Mouse (Mus musculus): Measurements from ENCODE around the gene Nom1.

The Nom1 gene

GRCm38 (mm10) chr5:29471396-29471795, 36.9 kb downstream of the Nom1 start:
- DNase-seq, result no peak

- no peak for DNase-seq
Measured at GRCm38 (mm10) chr5:29471855-29472665, 37.6 kb downstream of the Nom1 start.

GRCm38 (mm10) chr5:29473551-29474245, 39.2 kb downstream of the Nom1 start:
- DNase-seq, result no peak

GRCm38 (mm10) chr5:29474246-29474960, 39.9 kb downstream of the Nom1 start:
- DNase-seq, result no peak

GRCm38 (mm10) chr5:29475041-29475440, 40.6 kb downstream of the Nom1 start:
- DNase-seq, result no peak

- DNase-seq, result no peak
Measured at GRCm38 (mm10) chr5:29475556-29475955, 41.1 kb downstream of the Nom1 start.

- DNase-seq, result no peak
Measured at GRCm38 (mm10) chr5:29476021-29476420, 41.6 kb downstream of the Nom1 start.

- DNase-seq, result no peak
Measured at GRCm38 (mm10) chr5:29477474-29478207, 43.2 kb downstream of the Nom1 start.

GRCm38 (mm10) chr5:29478208-29479197, 44.0 kb downstream of the Nom1 start, which contains the start of gene Mnx1:
TSS of gene Mnx1 (minus strand) at chr5:29478470.
- no peak for DNase-seq

- DNase-seq, result peak in 1 of 2 experiments; percentile 12
Measured at GRCm38 (mm10) chr5:29479198-29479593, 44.7 kb downstream of the Nom1 start.

- no peak for DNase-seq
Measured at GRCm38 (mm10) chr5:29483801-29484200, 49.3 kb downstream of the Nom1 start.

GRCm38 (mm10) chr5:29484965-29485940, 50.8 kb downstream of the Nom1 start:
- DNase-seq, result no peak

GRCm38 (mm10) chr5:29485941-29486320, 51.5 kb downstream of the Nom1 start:
- no peak for DNase-seq

- no peak for DNase-seq
Measured at GRCm38 (mm10) chr5:29487321-29487720, 52.9 kb downstream of the Nom1 start.

- DNase-seq, result no peak
Measured at GRCm38 (mm10) chr5:29507013-29507412, 72.5 kb downstream of the Nom1 start.
